Mouse (Mus musculus) neural tube, embryonic 10.5 days (tissue): ENCODE measurements at regions not wholly inside any gene's neighbourhood (a gene's known extent, or its start where the extent isn't known, plus 50 kb on each side); places are given as distances from the start of the nearest gene placed in this dataset.

Experiments
- DNase-seq: peaks from one replicate; pipeline ENCODE4 v3.0.0-alpha.2; 2017; ENCODE audit warnings: low spot score; ENCODE audit errors: extremely low spot score

- DNase-seq: no peak
Observed at GRCm38 (mm10) chr4:33552856-33553255, 242.7 kb downstream of the Rngtt start.

DNA sequence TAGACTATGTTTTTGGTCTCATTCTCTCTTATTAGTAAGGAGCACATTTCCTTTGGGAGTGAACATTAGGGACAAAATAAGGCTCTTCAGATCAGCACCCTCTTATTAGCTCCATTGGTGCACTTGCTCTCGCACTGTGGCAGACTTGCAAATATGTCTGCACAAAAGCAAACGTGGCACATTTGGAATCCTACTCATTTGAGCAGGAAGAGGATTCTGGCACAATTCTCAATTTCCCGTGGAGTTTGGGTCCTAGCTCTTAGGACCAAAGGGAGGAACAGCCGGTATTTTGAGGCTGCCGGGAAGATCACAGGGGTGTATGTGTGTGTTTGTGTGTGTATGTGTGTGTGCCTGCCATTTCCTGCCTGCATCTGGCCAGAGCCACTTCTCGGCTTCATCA lies 244.5 kb downstream of the Rngtt start:
- DNase-seq: no peak

DNA sequence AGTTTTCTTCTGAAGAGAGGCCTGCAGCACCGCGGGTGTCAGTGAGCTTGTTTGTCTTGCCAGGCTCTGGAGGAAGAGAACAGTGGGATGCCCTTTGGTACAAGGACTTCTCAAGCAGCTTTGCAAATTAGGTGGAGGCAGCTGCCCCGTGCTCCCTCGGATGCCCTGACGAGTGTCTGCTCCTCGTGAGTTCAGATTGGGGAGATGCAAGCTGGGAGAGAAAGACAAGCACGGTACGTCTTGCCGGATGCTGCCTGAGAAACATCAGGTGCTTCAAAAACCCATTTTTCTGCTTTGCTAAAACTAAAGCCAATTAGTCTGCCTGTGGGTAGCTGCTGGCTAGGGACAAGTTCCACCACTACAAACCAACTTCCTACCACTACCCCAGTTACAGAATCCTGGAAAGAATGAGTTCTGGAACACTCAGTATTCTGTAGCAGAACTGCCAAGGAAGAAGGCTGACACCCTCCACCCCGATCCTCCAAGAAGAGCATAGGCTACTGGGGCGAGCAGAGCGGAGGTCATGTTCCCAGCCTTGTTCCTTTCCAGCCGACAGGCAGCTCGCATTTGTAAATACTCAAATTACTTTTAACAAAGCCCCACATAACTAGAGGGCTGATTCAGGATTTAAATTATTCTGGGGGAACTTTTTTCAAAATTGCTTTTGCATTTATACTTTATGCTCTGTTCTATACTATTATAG lies 245.3 kb downstream of the Rngtt start:
- DNase-seq: no peak

GRCm38 (mm10) chr4:33555966-33556365 lies 245.9 kb downstream of the Rngtt start:
- DNase-seq: no peak

DNA sequence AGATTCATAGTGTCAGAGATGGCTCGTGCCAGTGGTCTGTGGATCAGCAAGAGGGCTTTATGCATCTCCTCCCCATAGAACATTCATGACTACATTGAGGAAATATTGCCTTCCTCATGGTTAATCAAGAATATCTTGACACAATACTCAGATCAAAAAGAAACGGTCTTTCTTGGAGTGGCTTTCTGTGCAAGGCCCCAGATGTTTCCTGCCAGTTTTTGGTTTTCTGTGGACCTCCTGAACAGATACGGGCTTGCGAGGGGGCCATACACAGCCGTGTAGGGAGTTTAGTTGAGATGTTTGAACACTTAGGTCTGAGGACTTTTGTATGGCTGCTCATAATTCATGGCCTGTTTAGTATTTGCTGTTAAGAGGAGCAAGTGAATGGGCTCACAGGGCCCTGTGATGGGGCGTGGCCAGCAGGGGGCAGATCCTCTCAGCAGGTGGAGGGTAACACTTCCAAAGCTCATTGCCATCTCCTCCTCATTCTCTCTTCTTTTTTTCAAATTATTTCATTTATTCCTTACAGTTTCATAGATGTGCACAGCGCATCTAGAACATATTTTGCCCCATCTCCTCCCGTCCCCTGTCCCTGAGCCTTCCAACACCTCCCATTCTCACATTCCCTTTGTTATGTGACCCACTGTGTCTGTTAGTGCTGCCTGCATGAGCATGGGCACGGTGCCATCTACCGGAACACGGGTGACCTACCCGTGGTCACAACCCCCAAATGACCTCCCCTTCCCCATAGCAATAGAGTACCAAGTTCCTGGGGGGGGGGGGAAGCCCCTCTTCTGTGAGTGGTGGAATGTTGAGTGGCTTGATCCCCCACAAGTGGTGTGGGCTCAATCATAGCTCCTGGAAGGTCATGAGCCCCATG lies 246.8 kb downstream of the Rngtt start:
- no peak for DNase-seq

DNA sequence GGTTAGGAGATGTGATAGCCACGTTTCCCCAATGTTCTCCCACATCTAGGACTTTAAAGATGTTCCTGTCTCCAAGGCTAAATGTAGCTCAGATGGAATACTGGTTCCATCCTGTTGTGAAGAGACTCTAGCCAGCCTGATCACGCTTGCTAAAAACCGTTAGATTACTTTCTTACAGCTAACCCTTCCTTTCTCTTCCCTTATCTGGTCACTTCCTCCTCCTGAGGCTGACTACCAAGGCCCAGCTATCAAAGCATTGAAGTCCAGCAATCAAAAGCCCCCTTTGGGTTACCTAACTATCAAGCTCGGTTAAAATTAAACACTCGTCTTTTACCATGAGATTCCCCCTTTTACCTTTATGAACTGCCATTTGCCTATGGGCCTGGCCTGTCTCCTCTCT lies 260.2 kb downstream of the Rngtt start:
- DNase-seq: no peak

DNA sequence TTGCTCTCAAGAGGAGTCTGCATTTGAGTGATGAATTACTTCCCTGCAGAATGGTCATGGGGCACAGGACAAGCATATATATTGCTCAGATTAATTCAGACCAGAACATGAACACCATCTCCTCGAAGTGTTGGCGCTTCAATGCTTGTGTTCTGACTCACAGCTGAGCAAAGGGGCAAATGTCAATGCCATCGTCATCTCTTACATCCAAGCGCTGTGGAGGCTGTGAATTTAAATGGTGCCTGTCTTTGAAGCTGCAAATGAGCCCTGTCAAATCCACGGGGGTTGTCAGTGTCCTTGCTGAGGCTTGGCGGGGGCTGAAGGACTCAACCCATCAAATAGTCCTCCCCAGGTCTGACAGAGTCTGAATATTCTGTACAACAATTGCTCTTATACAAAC lies 261.2 kb downstream of the Rngtt start:
- no peak for DNase-seq

- no peak for DNase-seq
Observed at GRCm38 (mm10) chr4:33577631-33578030, 267.5 kb downstream of the Rngtt start.

DNA sequence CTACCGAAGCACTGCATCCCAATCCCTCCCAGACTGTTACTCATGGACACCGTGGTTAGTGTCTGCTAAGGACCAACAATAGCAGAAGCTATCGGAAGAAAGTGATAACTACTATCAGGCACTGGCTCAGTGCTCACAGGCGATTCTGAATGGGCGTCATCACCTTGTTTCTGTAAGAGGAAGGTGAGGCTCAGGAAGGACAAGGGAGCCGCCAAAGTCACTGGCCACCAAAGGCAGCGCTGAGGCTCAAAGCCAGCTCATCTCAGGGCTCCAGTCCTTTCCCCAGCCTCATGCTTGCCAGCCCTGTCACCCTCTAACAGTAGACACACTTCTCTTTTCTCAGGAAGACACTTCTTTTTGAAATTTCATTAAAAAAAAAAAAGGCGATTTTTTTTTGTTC lies 270.4 kb downstream of the Rngtt start:
- DNase-seq: no peak

DNA sequence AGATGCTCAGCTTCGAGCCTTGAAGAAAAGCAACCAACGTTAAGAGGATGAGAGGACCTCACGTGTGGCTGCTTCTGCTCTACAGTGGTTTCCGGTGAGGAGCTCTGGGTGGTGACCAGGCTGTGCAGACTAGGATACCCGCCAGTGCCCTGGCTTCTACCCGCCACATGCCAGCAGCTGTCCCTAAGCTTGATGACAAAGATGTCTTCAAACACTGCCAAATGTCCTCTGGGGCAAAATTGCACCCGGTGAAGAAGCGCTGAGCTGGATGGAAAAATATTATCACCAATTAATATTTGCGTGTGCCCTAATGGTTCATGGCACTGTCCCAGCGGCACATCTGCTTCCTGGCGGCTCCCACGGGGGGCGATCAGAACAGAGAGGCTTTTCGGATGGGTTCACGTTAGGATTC lies 271.1 kb downstream of the Rngtt start:
- no peak for DNase-seq

- DNase-seq: no peak
Observed at GRCm38 (mm10) chr4:33581766-33582525, 271.8 kb downstream of the Rngtt start.

- no peak for DNase-seq
Observed at GRCm38 (mm10) chr4:33582986-33583720, 273.0 kb downstream of the Rngtt start.

- DNase-seq: no peak
Observed at GRCm38 (mm10) chr4:33583979-33584907, 274.1 kb downstream of the Rngtt start.

DNA sequence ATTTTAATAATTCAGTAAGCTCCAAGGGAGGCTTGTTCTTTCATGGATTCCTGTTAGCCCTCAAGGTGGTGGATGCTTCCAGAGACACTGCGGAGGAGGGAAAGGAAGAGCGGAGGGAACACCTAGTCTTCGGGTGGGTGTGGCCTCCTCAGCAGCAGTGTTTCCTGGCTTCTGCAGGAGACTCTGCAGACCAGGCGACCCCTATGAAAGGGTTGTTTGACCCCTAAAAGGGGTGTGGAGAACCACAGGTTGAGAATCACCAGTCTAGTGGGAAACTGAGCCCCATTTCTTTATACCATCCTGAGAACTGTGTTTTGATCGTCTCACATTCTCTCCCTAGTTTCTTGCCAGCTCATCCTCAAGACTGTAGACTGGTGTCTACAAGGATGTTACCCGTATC lies 275.7 kb downstream of the Rngtt start:
- DNase-seq: no peak

DNA sequence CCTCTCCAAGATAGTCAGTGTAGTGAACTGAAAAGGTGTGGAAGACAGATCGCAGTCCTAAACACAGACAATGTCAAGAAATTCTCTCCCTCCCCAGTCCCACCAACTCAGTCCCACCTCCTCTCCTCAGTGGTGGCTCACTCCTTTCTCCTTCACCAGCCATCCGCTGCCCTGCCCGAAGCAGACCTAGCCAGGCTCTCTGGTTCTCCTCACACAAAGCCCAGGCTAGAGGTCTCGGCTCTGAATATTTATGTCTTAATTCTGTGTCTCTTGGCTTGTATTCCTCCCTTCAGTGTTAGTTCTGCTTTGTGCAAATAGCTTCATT lies 276.1 kb downstream of the Rngtt start:
- no peak for DNase-seq

GRCm38 (mm10) chr4:33586615-33587451 lies 276.7 kb downstream of the Rngtt start:
- DNase-seq: peak; percentile 58

DNA sequence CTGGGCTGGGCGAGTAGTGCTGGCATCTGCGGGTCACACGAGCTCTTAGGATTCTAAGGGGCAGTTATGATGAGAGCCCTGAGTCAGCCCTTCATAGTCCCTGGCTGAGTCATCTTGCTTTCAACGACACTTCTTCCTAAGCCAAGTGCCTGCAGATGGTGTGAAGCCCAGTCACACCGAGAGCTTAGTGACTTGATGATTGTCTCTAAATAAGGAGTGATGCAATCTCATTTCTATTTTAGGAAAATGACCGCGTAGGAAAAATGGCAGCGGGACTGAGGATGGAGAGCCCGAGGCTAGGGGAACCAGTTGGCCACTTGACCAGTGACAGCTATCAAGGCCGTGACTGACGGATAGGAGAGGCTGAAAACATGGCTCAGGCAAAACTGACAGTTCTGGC lies 277.6 kb downstream of the Rngtt start:
- no peak for DNase-seq

DNA sequence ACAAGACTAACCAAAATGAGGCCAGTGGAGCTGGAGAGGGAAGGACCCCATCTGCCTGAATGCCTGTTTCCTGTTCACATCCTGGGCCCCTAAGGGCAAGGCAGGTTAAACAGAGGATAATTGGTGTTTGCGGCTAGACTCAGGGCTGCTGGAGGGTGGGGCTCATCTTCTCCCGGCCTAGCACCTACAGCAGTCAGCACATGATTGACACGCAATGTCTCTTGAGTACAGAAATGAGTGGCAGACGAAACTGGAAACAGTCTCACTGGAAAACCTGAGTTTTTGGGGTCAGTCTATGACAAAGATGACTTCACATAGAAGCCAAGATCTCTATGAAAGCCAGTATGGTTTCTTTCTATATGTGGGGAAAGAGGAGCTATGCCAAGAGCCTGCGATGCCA lies 278.0 kb downstream of the Rngtt start:
- DNase-seq: no peak

DNA sequence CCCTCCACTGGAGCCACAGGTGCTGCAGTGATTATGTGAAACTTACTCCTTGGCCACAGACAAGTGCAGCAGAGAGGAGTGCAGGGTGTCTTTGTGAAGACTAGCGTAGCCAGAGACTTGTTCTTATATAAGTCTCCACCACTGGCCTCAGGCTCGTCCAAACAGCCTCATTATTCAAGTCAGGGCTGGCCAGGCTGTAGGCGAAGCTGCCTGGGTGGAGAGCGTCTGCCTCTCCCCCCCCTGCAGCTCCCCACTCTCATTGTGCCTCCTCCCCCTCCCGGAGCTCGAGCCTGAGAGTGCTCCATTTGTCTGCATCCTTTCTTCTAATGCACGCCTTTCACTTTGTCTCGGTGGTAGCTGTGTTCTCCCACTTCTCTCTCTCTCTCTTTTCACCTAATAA lies 279.1 kb downstream of the Rngtt start:
- peak; percentile 31 for DNase-seq
